In the genomic region with DNA sequence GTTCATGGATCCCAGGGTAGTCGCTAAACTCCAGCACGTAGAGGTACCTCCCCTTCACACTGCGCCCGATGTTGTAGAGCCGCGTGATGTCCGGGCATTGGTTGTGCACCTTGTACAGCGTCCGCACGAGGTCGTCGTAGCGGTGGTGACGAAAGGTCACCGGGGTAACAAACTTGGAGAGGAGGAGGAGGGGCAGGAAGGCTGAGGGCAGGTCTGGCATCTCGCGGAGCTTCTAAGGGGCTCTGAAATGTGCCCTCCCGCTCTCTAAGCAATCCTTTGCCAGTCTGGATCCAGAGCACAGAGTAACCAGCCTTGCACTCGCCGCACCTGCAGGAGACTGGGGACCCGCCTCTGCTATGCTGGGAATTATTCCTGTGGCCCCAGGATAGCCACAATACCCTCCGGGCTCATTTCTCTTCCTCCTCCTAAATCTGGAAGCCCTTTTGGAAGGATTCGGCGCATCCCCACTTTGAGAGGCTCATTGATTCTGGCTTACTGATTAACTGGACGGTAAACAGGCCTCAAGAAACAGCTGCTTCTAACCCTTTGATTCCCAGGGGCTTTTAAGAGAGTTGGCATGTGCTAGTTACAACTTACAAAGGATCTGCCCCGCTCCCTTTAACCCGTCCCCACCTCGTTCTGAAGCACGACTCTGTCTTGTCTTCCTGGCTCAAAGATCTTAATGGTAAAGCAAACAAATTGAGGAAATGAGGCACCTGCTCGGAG, we compare ENCODE assay signal across 7 mouse cellular contexts. TPM values are rescaled to one million over a fixed set of nuclear protein-coding genes. Genes with fewer than 3 reads are reported as not detected.
DNase-seq lines count a peak whose midpoint lies in the region; ATAC-seq and TF ChIP-seq lines count a peak whose summit lies in the region.

A gene (minus strand): TSS at position 488 of the 726 bp plus-strand sequence.

- DNase-seq in embryo, embryonic 11 days = peak; percentile 41
- no peak for DNase-seq in forebrain, postnatal 0 days
- no peak for DNase-seq in limb, embryonic 10.5 days (ENCODE audit: low spot score)
- DNase-seq in midbrain, embryonic 14.5 days = no peak
- no peak for DNase-seq in urinary bladder, postnatal 36 days (ENCODE audit: low spot score in 2 of 2)
- no peak for DNase-seq in frontal cortex, postnatal 25 days (ENCODE audit: low spot score in 2 of 2)
- no peak for DNase-seq in spleen, postnatal 4 days (ENCODE audit: low spot score in 2 of 2)

- H3K9me3 ChIP-seq in forebrain, postnatal 0 days (ENCODE audit: low read length) = no peaks in the 10 kb centered on the region
- no peaks in the 10 kb centered on the region for H3K9me3 ChIP-seq in limb, embryonic 10.5 days (replicated peaks)
- no peaks in the 10 kb centered on the region for H3K9me3 ChIP-seq in midbrain, embryonic 14.5 days (ENCODE audit: control insufficient read depth, low read length)

- no peak for ATAC-seq in forebrain, postnatal 0 days
- ATAC-seq in midbrain, embryonic 14.5 days (ENCODE audit: low FRiP score, low TSS enrichment) = no peak

- H3K27me3 ChIP-seq in forebrain, postnatal 0 days (ENCODE audit: insufficient read depth, low read length) = no peaks in the 10 kb centered on the region
- peaks cover 22% of the 10 kb centered on the region for H3K27me3 ChIP-seq in limb, embryonic 10.5 days (ENCODE audit: low read depth, poor library complexity, severe bottlenecking)
- H3K27me3 ChIP-seq in midbrain, embryonic 14.5 days (ENCODE audit: control insufficient read depth, insufficient read depth, low read length) = no peaks in the 10 kb centered on the region

- H3K4me3 ChIP-seq in forebrain, postnatal 0 days (ENCODE audit: low read depth, low read length) = 0 out of 2 replicates have a peak within 1 kb of the TSS, but pooled peaks have one; percentile 3
- peak within 1 kb of the TSS; percentile 26 for H3K4me3 ChIP-seq in limb, embryonic 10.5 days
- no peak within 1 kb of the TSS for H3K4me3 ChIP-seq in midbrain, embryonic 14.5 days (replicated peaks; ENCODE audit: low read depth, low read length)

- 16% methylated on average over 30 of the region's 30 CpGs for WGBS in forebrain, postnatal 0 days
- 18% methylated on average over 30 of the region's 30 CpGs for WGBS in limb, embryonic 10.5 days
- WGBS in midbrain, embryonic 14.5 days = 17% methylated on average over 30 of the region's 30 CpGs

- no peaks in the 10 kb centered on the region for H3K36me3 ChIP-seq in forebrain, postnatal 0 days (ENCODE audit: insufficient read depth)
- H3K36me3 ChIP-seq in limb, embryonic 10.5 days = no peaks in the 10 kb centered on the region
- H3K36me3 ChIP-seq in midbrain, embryonic 14.5 days (ENCODE audit: control insufficient read depth, insufficient read depth, low read length) = no peaks in the 10 kb centered on the region

- no peak within 1 kb of the TSS for H3K27ac ChIP-seq in forebrain, postnatal 0 days (ENCODE audit: low read depth, low read length)
- H3K27ac ChIP-seq in limb, embryonic 10.5 days = no peak within 1 kb of the TSS
- H3K27ac ChIP-seq in midbrain, embryonic 14.5 days (replicated peaks; ENCODE audit: low read depth, low read length) = no peak within 1 kb of the TSS

- H3K4me1 ChIP-seq in forebrain, postnatal 0 days (ENCODE audit: insufficient read depth) = no peaks in the 10 kb centered on the region
- H3K4me1 ChIP-seq in limb, embryonic 10.5 days = peaks cover 8% of the 10 kb centered on the region
- H3K4me1 ChIP-seq in midbrain, embryonic 14.5 days (ENCODE audit: control insufficient read depth, insufficient read depth, low read length) = no peaks in the 10 kb centered on the region

- no peak for TF ChIP-seq CTCF in forebrain, postnatal 0 days (IDR thresholded peaks at IDR 0.05; ENCODE audit: low read depth)

- H3K4me2 ChIP-seq in forebrain, postnatal 0 days (ENCODE audit: low read depth) = peak within 1 kb of the TSS; percentile 32
- peak within 1 kb of the TSS; percentile 33 for H3K4me2 ChIP-seq in midbrain, embryonic 14.5 days (ENCODE audit: low read length)

- no peak within 1 kb of the TSS for H3K9ac ChIP-seq in forebrain, postnatal 0 days
- no peak within 1 kb of the TSS for H3K9ac ChIP-seq in midbrain, embryonic 14.5 days (replicated peaks; ENCODE audit: low read length)

RNA-seq across cellular contexts. Expression of the gene that starts here (rescaled TPM):
- 0.46 and 0.57 TPM in 2 replicates for total RNA-seq in forebrain, postnatal 0 days (2014; rRNA removed)
- polyA plus RNA-seq in forebrain, postnatal 0 days (2015; fragmentation: Nextera tagmentation; extraction: Ambion mirVana) = 0.36 and 0.74 TPM in 2 replicates
- 0.10 TPM in 1 of 2 replicates, not detected in the other for polyA plus RNA-seq in limb, embryonic 10.5 days (2016; fragmentation: Nextera tagmentation; extraction: Ambion mirVana)
- 0.12 and 0.19 TPM in 2 replicates for polyA plus RNA-seq in midbrain, embryonic 14.5 days (2014; fragmentation: Nextera tagmentation; extraction: Ambion mirVana)
